Mouse (Mus musculus) E14TG2a.4 (cell line): ENCODE results near the gene Thrb.
A peak's percentile ranks its signal among the peaks of the same experiment; 100 is the strongest.

ENCODE experiments used
- H3K27me3 ChIP-seq: 2 replicates; pipeline ENCODE4 v1.6.1; 2014; ENCODE audit warnings: low read length, control low read depth; ENCODE audit not compliant: insufficient read depth
- H3K36me3 ChIP-seq: 2 replicates; pipeline ENCODE4 v1.6.1; 2014; ENCODE audit warnings: low read length, control low read depth; ENCODE audit not compliant: insufficient read depth
- H3K4me1 ChIP-seq: replicated peaks from 2 replicates; pipeline ENCODE4 v1.6.1; 2014; ENCODE audit warnings: low read depth, low read length, control low read depth
- H3K4me3 ChIP-seq: replicated peaks from 2 replicates; pipeline ENCODE4 v1.5.1; 2014; ENCODE audit warnings: mild to moderate bottlenecking, low read length
- H3K9me3 ChIP-seq: 2 replicates; pipeline ENCODE4 v1.6.1; 2014; ENCODE audit warnings: low read length, control low read depth
- CTCF ChIP-seq: conservative IDR thresholded peaks from 2 replicates; pipeline ENCODE4 v1.5.1; 2014; ENCODE audit warnings: low read length
- NANOG ChIP-seq: IDR thresholded peaks from 2 replicates; pipeline ENCODE4 v1.6.1; 2014; ENCODE audit warnings: borderline replicate concordance, low read length, mixed read lengths
- POU5F1 ChIP-seq: IDR thresholded peaks from 2 replicates; pipeline ENCODE4 v1.6.1; 2014; ENCODE audit warnings: low read length, borderline replicate concordance

The Thrb gene

GRCm38 (mm10) chr14:17781921-17782320 is 121.9 kb downstream of the Thrb start:
- no peak overlapping the region for H3K4me3 ChIP-seq
- peaks cover 25% of the 10 kb centered on the region for H3K4me1 ChIP-seq
- no peaks in the 10 kb centered on the region for H3K36me3 ChIP-seq
- 0 out of 2 replicates have a peak, but pooled peaks cover 3% of the 10 kb centered on the region for H3K27me3 ChIP-seq
- H3K9me3 ChIP-seq: no peaks in the 10 kb centered on the region
- TF ChIP-seq CTCF: no peak
- no peak for TF ChIP-seq NANOG
- no peak for TF ChIP-seq POU5F1

DNA sequence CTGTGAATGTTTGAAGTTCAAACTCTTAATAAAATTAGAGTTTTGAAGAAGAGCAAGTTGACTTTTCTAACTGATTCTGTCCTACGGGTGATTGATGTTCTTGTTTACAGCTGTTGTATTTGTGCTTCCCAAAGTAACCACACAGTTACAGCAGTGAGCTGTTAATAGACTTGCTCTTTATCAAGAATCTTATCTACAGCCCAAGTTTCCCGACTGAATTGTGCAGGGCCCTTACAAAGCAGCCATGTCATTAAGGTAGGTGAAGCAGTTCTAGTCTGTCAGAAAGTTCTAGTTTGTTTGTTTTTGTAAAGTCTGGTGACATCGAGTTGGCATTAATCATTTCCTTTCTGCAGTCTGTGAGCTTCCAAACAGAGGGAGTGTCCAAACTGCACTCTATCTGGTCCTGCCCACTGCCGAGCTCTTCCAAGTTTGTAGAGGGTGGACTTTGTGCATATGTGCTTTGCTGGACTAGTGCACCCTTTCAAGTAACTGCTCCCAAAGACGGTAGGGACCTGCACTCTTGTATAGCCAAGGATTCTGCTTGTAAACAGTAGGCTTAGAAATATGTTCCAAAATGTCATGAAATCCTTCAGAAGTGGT is 124.2 kb downstream of the Thrb start:
- Histone ChIP-seq H3K9me3 (no peaks in the 10 kb centered on the region), H3K4me3 (no peak overlapping the region), H3K27me3 (0 out of 2 replicates have a peak, but pooled peaks cover 3% of the 10 kb centered on the region), H3K4me1 (peaks cover 32% of the 10 kb centered on the region), H3K36me3 (no peaks in the 10 kb centered on the region)
- TF ChIP-seq POU5F1: no peak
- TF ChIP-seq NANOG: no peak
- TF ChIP-seq CTCF: no peak

DNA sequence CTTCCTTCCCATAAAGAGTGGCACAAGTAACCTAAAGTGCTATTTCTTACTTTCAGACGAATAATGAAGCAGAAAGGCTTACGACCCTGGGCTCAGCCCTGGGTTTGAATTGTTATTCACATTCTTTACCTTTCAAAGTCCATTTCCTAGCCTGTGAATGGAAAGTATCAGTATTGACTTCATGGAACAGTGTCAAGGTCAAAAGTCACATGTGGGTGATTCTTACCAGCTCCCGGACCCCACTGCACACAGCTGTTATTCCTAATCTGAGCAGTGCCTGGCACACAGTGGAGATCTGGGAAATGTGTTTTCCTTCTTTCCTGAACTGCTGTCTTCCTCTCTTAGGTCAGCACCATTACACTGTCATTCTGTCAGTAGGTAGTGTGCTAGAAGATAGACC is 125.3 kb downstream of the Thrb start:
- no peaks in the 10 kb centered on the region for H3K36me3 ChIP-seq
- TF ChIP-seq NANOG (peak; percentile 32; the same call in 1 of the 2 replicates), POU5F1 (no peak)
- H3K9me3 ChIP-seq: no peaks in the 10 kb centered on the region

GRCm38 (mm10) chr14:17786249-17786648 is 126.2 kb downstream of the Thrb start:
- no peaks in the 10 kb centered on the region for H3K9me3 ChIP-seq
- TF ChIP-seq POU5F1: no peak
- TF ChIP-seq CTCF: no peak
- no peak for TF ChIP-seq NANOG
- H3K4me3 ChIP-seq: no peak overlapping the region
- no peaks in the 10 kb centered on the region for H3K36me3 ChIP-seq
- peaks cover 32% of the 10 kb centered on the region for H3K4me1 ChIP-seq
- 0 out of 2 replicates have a peak, but pooled peaks cover 3% of the 10 kb centered on the region for H3K27me3 ChIP-seq

More for the DNA sequence above, 125.3 kb downstream of the Thrb start:
- Histone ChIP-seq H3K27me3 (0 out of 2 replicates have a peak, but pooled peaks cover 3% of the 10 kb centered on the region), H3K4me1 (peaks cover 32% of the 10 kb centered on the region), H3K4me3 (no peak overlapping the region)

GRCm38 (mm10) chr14:17803934-17804602 is 144.0 kb downstream of the Thrb start:
- Histone ChIP-seq H3K9me3 (no peaks in the 10 kb centered on the region; the same call in 1 of the 2 replicates), H3K4me1 (no peaks in the 10 kb centered on the region), H3K4me3 (no peak overlapping the region), H3K27me3 (no peaks in the 10 kb centered on the region), H3K36me3 (no peaks in the 10 kb centered on the region)
- no peak for TF ChIP-seq POU5F1
- TF ChIP-seq NANOG: no peak
- TF ChIP-seq CTCF: no peak

DNA sequence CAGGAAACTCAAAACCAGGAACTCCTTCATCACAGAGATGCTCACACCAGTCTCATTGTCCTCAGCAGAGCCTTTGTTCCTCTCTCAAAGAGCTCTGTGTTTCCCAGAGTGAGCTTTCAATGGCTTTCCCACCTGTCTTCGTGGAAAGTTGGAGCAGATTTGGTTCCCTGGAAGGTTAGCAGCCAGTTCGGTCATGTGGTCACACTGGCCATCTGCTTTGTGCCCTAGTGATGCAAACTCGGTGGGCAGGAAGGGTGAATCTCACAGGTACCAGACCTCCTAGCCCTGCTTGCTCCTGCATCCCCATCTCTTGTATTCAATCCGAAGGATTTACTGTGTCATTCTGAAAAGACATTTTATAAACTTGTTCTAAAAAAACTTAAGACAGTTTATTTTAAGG is 151.0 kb downstream of the Thrb start:
- no peak for TF ChIP-seq CTCF
- TF ChIP-seq NANOG: no peak
- TF ChIP-seq POU5F1: no peak
- Histone ChIP-seq H3K36me3 (no peaks in the 10 kb centered on the region), H3K4me3 (no peak overlapping the region), H3K4me1 (no peaks in the 10 kb centered on the region), H3K9me3 (no peaks in the 10 kb centered on the region), H3K27me3 (no peaks in the 10 kb centered on the region)

- Histone ChIP-seq H3K36me3 (no peaks in the 10 kb centered on the region), H3K9me3 (no peaks in the 10 kb centered on the region), H3K4me1 (no peaks in the 10 kb centered on the region), H3K27me3 (no peaks in the 10 kb centered on the region), H3K4me3 (no peak overlapping the region)
- TF ChIP-seq NANOG (no peak), POU5F1 (no peak), CTCF (no peak)
Measured at GRCm38 (mm10) chr14:17812414-17812813, 152.4 kb downstream of the Thrb start.

- Histone ChIP-seq H3K4me1 (no peaks in the 10 kb centered on the region), H3K36me3 (no peaks in the 10 kb centered on the region), H3K27me3 (no peaks in the 10 kb centered on the region), H3K4me3 (no peak overlapping the region), H3K9me3 (no peaks in the 10 kb centered on the region)
- TF ChIP-seq CTCF: no peak
- no peak for TF ChIP-seq NANOG
- TF ChIP-seq POU5F1: no peak
Measured at GRCm38 (mm10) chr14:17815103-17815502, 155.0 kb downstream of the Thrb start.

GRCm38 (mm10) chr14:17818086-17818485 is 158.0 kb downstream of the Thrb start:
- Histone ChIP-seq H3K27me3 (no peaks in the 10 kb centered on the region), H3K36me3 (no peaks in the 10 kb centered on the region), H3K9me3 (no peaks in the 10 kb centered on the region)

More at GRCm38 (mm10) chr14:17818086-17818485, 158.0 kb downstream of the Thrb start:
- Histone ChIP-seq H3K4me1 (no peaks in the 10 kb centered on the region), H3K4me3 (no peak overlapping the region)
- TF ChIP-seq CTCF (no peak), POU5F1 (no peak), NANOG (no peak)
